ENCODE assay signal across 11 mouse cellular contexts in genomic region chr14:16526120-16526519, GRCm38 (mm10).
DNase-seq lines count a peak whose midpoint lies in the region; ATAC-seq and TF ChIP-seq lines count a peak whose summit lies in the region.
"Had no signal": no experiment of that assay in that cellular context is flagged by ENCODE, and none has a peak within 500 bp of the region (broad histone marks: within the 10 kb centered on the region; RNA-seq: fewer than 3 reads in every experiment).

No protein-coding gene starts in this region.

- peak; percentile 41; the same call in 1 of the 2 replicates for ATAC-seq in kidney, embryonic 16.5 days (ENCODE audit: low FRiP score, low TSS enrichment)

- H3K9ac ChIP-seq in kidney, embryonic 16.5 days (replicated peaks; ENCODE audit: low read length) = no peak overlapping the region
- H3K9ac ChIP-seq: heart, embryonic 13.5 days; limb, embryonic 12.5 days had no signal

- no peaks in the 10 kb centered on the region for H3K27me3 ChIP-seq in kidney, embryonic 16.5 days (ENCODE audit: insufficient read depth, low read length)
- H3K27me3 ChIP-seq in cerebellum, adult 2 months (ENCODE audit: control insufficient read depth, insufficient read depth, low read length) = no peaks in the 10 kb centered on the region
- H3K27me3 ChIP-seq: heart, embryonic 13.5 days; limb, embryonic 12.5 days had no signal

- H3K9me3 ChIP-seq in kidney, embryonic 16.5 days (ENCODE audit: low read length) = 0 out of 2 replicates have a peak, but pooled peaks cover 3% of the 10 kb centered on the region
- H3K9me3 ChIP-seq: heart, embryonic 13.5 days; limb, embryonic 12.5 days had no signal

- WGBS in kidney, embryonic 16.5 days = 90% methylated on average over 3 of the region's 3 CpGs
- WGBS in cerebellum, adult 2 months = 78% methylated on average over 3 of the region's 3 CpGs

- peaks cover 5% of the 10 kb centered on the region; the same call in 1 of the 2 replicates for H3K4me1 ChIP-seq in kidney, embryonic 16.5 days (ENCODE audit: insufficient read depth, low read length)
- no peaks in the 10 kb centered on the region for H3K4me1 ChIP-seq in cerebellum, adult 2 months (ENCODE audit: control insufficient read depth, insufficient read depth, low read length)

- H3K4me3 ChIP-seq in kidney, embryonic 16.5 days (ENCODE audit: low read length) = no peak overlapping the region
- H3K4me3 ChIP-seq in cerebellum, adult 2 months (replicated peaks; ENCODE audit: insufficient read depth, low read depth, low read length) = no peak overlapping the region
- H3K4me3 ChIP-seq: heart, embryonic 13.5 days; limb, embryonic 12.5 days had no signal

- peak; percentile 26 for DNase-seq in urinary bladder, postnatal 25 days (ENCODE audit: low spot score)
- no peak for DNase-seq in urinary bladder, postnatal 4 days (ENCODE audit: low spot score in 2 of 2)
- peak; percentile 55 for DNase-seq in fat pad, adult 2 months (ENCODE audit: extremely low read depth, low read depth, low spot score)
- DNase-seq in urinary bladder, postnatal 36 days (ENCODE audit: low spot score in 2 of 2) = peak; percentile 23 to 60
- DNase-seq in cerebellum, adult 2 months = no peak
- no peak for DNase-seq in frontal cortex, postnatal 25 days (ENCODE audit: low spot score in 2 of 2)
- no peak for DNase-seq in layer of hippocampus, adult 11-12 months (ENCODE audit: low spot score)
- DNase-seq: thymus, postnatal 14 days had no signal

- peak overlapping the region; percentile 29; the same call in 1 of the 2 replicates for H3K27ac ChIP-seq in kidney, embryonic 16.5 days (ENCODE audit: low read length)
- no peak overlapping the region for H3K27ac ChIP-seq in cerebellum, adult 2 months (ENCODE audit: insufficient read depth, low read length)
- H3K27ac ChIP-seq: heart, embryonic 13.5 days; limb, embryonic 12.5 days had no signal

- no peak for TF ChIP-seq CTCF in cerebellum, adult 2 months (IDR thresholded peaks at IDR 0.05; ENCODE audit: borderline replicate concordance, insufficient read depth, low read depth, low read length)

- TF ChIP-seq POLR2A in cerebellum, adult 2 months (IDR thresholded peaks at IDR 0.05; ENCODE audit: borderline replicate concordance, insufficient read depth, low read length) = no peak

- H3K36me3 ChIP-seq in kidney, embryonic 16.5 days (ENCODE audit: insufficient read depth, low read length) = peaks cover 8% of the 10 kb centered on the region
- H3K36me3 ChIP-seq: limb, embryonic 12.5 days had no signal

- no peak overlapping the region for H3K4me2 ChIP-seq in kidney, embryonic 16.5 days (replicated peaks; ENCODE audit: low read depth, low read length)
- H3K4me2 ChIP-seq: heart, embryonic 13.5 days; limb, embryonic 12.5 days had no signal

Comparison
In these comparisons a context has a peak if more than half of its experiments do, and no peak if none do; other contexts are left out.
1. DNase-seq: peak in urinary bladder, postnatal 25 days (single experiment), fat pad, adult 2 months (single experiment) and urinary bladder, postnatal 36 days (2 of 2); none in urinary bladder, postnatal 4 days (0 of 2), cerebellum, adult 2 months (0 of 2), frontal cortex, postnatal 25 days (0 of 2) and layer of hippocampus, adult 11-12 months (single experiment).